Mouse (Mus musculus) olfactory bulb, adult 2 months (tissue): ENCODE measurements around the gene Mtx1.

ENCODE experiments used
- CTCF ChIP-seq: fragments of 200-500 bp; IDR thresholded peaks from 2 replicates; pipeline ENCODE4 v1.5.1; 2012; ENCODE audit warnings: low read depth, mild to moderate bottlenecking, low read length, moderate library complexity; ENCODE audit not compliant: insufficient read depth
- POLR2A ChIP-seq: fragments of 200-500 bp; IDR thresholded peaks from 2 replicates; pipeline ENCODE4 v1.6.1; 2012; ENCODE audit warnings: mild to moderate bottlenecking, low read depth, low read length, moderate library complexity; ENCODE audit not compliant: insufficient read depth

DNA sequence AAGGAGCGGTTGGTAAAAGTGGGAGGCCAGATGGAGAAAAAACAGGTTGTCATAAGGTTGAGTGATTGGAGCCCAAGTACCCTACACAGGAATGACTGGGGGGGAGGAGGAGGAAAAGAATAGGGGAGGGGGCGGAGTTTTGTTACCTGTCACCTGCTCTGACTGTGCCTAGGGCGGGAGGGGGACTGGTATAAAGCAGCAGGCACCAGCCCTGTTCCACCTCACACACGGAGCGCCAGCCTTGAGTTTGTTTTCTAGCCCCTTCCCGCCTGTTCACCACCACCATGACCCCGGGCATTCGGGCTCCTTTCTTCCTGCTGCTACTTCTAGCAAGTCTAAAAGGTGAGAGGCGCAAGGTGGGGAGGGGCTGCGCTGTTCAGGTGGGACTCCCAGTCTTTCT is 1.9 kb upstream of the Mtx1 start, which contains the start of gene Muc1:
- TF ChIP-seq CTCF (no peak), POLR2A (no peak)
